Mouse (Mus musculus) left cerebral cortex, postnatal 36 days (tissue): ENCODE results near the gene 8030411F24Rik. TPM values are rescaled to one million over a fixed set of nuclear protein-coding genes. Genes with fewer than 3 reads are reported as not detected.

Experiments used
- total RNA-seq, 2 experiments: library from RNA; stranded (reverse); gene quantifications; 2 replicates each; pipeline ENCODE4 v1.2.3; 2021

The 8030411F24Rik gene
- total RNA-seq, 2 experiments from 2014 or later, result not detected

Other genes with a start within 250 kb of the 8030411F24Rik start
- 10 to 100 TPM; 11.5 to 11.9 TPM for gene Nxt1, start 109.4 kb upstream of the 8030411F24Rik start, total RNA-seq
- 10 to 100 TPM; 27.6 to 28.1 TPM for gene Gzf1, start 101.0 kb upstream of the 8030411F24Rik start, total RNA-seq
- 100 to 1,000 TPM; 342 to 359 TPM for gene Napb, start 49.5 kb upstream of the 8030411F24Rik start, total RNA-seq
- gene Cstl1, start 31.7 kb upstream of the 8030411F24Rik start, total RNA-seq, result 1 to 10 TPM; 1.5 TPM
- not detected for gene Cst11, start 10.5 kb upstream of the 8030411F24Rik start, total RNA-seq
- gene Cst12, start 7.4 kb downstream of the 8030411F24Rik start, total RNA-seq, result 1 to 10 TPM; 3.6 to 5.0 TPM
- gene Cst8, start 16.8 kb downstream of the 8030411F24Rik start, total RNA-seq, result not detected
- gene Cst13, start 38.1 kb downstream of the 8030411F24Rik start, total RNA-seq, result not detected
- gene Cst9, start 53.1 kb downstream of the 8030411F24Rik start, total RNA-seq, result not detected
- gene 9230104L09Rik, start 83.0 kb downstream of the 8030411F24Rik start, total RNA-seq, result not detected
- 1,000 to 10,000 TPM; 1,774 to 2,100 TPM for gene Cst3, start 93.7 kb downstream of the 8030411F24Rik start, total RNA-seq
- gene Gm1330, start 221.2 kb downstream of the 8030411F24Rik start, total RNA-seq, result not detected
- not detected for gene Gm10750, start 235.2 kb downstream of the 8030411F24Rik start, total RNA-seq